Mouse (Mus musculus) frontal cortex, adult 2 months (tissue): ENCODE results near the gene Exoc3l. TPM values are rescaled to one million over a fixed set of nuclear protein-coding genes. Genes with fewer than 3 reads are reported as not detected.
"Not testable (repeated sequence)": the region's sequence is repeated elsewhere in the genome, so short reads cannot be mapped to it uniquely, and the experiment has no call there.

ENCODE experiments used
- DNase-seq, 2 experiments: peaks; one replicate each; pipeline ENCODE4 v3.0.0; 2022; ENCODE audit warnings: low spot score in 1 of 2; ENCODE audit errors: extremely low spot score in 1 of 2
- polyA plus RNA-seq: library from polyadenylated mRNA; depleted of rRNA; stranded (reverse); fragments of >200 nt; gene quantifications from 2 replicates; pipeline ENCODE4 v1.2.3, GENCODE M21; 2012

Gene Exoc3l
- polyA plus RNA-seq, 1 experiment = 2.4 TPM

- DNase-seq = no peak
Observed at GRCm38 (mm10) chr8:105294776-105295175, 1.1 kb downstream of the Exoc3l start.

DNA sequence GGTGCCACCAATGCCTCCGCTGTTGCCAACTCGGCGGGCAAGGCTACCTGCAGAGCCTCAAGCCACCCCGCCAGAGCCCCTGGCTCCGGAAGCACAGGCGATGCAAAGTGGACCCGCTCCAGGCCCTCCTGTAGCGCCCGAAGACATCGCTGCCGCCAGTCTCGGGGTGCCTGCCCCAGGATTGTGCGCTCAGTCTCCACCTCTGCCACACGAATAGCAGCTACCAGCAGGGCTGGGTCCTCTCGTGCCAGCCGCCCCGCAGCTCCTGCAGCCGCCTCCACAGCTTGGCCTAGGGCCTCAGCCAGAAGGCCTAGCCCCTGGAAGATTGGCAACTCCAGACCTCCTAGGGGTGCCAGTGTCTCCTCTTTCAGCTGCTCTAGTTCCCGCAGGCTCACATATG, 2.5 kb downstream of the Exoc3l start:
- no peak for DNase-seq

DNA sequence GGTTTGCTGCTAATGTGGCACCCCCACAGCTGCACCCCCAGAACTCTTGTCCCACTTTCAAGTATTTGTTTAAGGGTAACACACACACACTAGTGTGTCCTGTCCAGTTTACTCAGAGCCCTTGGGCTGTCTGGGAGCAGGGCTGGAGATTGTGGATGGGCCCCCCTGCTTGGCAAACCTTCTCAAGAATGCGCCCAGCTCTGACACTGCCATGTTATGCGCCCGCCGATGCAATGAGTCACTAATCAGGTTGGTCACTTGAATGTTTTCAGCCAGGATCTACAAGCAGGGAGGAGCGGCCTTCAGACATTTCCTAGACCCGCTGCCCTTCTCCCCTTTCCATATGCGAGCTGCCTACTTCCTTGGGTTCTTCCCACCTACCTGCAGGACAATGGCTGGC, 3.4 kb downstream of the Exoc3l start:
- DNase-seq = no peak

DNA sequence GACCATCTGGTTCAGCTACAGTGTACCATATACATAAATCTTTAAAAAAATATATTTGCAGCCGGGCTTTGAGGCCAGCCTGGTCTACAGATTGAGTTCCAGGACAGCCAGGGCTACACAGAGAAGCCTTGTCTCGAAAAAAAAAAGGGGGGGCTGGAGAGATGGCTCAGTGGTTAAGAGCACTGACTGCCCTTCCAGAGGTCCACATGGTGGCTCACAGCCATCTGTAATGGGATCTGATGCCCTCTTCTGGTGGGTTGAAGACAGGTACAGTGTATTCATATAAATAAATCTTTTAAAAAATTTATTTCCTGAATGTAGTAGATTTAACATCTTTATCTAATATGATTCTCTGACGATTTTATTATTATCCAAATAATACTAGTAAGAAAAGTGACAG, 4.1 kb downstream of the Exoc3l start:
- DNase-seq = not testable (repeated sequence)

- DNase-seq = not testable (repeated sequence)
Observed at GRCm38 (mm10) chr8:105291364-105291763, 4.5 kb downstream of the Exoc3l start.

DNA sequence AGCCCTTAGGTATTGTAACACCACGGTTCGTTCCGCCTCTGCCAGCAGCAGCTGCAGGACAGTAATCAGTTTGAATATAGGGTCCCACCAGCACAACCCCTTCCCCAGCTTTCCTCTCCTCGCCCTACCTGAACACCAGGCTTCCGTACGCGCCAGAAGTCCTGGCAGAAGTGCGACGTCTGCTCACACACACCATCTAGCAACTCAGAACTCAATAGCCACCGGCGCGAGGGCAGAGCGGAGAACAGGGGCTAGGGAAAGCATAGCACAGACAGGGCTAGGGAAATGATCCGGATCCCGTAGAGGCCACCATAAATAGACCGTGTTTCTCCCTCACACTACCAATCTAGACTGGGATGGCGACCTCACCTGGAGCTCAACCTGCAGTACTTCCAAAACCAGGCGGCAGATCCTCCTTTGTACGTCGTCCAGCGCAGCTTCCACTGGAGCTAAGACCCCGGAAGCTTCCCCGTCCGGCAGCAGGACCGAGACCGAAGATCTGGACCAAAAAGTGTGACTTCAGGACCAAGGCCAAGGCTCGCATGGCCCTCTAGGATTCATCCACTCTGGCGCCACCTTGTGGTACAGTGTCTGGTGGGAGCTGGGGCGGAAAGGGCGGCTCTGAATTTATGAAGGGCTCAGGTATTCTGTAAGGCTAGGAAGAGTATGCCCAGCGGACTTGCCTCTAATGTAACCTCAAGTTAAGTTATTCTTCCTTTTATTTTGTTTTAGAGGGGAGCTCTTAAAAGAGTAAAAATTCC, 5.2 kb downstream of the Exoc3l start:
- peak in 1 of 2 experiments; percentile 86 for DNase-seq

GRCm38 (mm10) chr8:105289805-105290460, 6.0 kb downstream of the Exoc3l start, which contains the start of gene 4931428F04Rik:
Gene 4931428F04Rik (minus strand): TSS chr8:105289864.
- DNase-seq = no peak

GRCm38 (mm10) chr8:105288958-105289732, 6.8 kb downstream of the Exoc3l start:
- peak; percentile 90 to 95 for DNase-seq

DNA sequence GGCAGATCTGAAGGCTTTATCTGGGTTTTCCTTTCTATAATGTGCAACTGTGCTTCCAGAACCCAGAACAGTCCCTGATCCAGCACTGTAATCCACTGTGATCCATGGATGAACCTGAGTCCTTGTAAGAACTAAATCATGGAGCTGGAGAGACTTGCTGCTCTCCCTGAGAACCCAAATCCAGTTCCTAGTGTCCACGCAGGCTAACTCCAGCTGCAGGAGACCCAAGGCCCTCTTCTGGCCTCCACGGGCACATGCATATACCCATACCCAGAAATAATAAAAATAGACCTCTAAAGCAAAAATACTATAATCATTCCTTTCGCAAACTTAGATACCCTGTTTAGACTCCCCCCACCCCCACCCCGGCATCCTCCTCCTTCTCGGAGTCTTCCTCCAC, 7.7 kb downstream of the Exoc3l start:
- no peak for DNase-seq

DNA sequence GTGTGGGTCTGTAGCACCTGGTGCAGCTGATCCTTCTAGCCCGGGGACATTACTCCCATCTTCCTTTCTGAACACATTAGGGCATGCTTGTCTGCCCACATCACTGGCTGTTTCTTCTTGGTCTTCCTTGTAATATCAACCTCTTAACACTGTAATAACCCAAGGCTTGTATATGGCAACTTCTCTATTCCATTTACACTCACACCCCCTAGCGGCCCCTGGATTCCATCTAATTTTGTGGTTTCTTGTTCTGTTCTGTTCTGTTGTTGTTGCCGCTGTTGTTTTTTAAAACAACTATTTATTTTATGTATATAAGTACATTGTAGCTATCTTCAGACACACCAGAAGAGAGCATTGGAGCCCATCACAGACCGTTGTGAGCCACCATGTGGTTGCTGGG, 9.0 kb downstream of the Exoc3l start:
- no peak for DNase-seq

GRCm38 (mm10) chr8:105285514-105285913, 10.4 kb downstream of the Exoc3l start:
- DNase-seq = no peak

DNA sequence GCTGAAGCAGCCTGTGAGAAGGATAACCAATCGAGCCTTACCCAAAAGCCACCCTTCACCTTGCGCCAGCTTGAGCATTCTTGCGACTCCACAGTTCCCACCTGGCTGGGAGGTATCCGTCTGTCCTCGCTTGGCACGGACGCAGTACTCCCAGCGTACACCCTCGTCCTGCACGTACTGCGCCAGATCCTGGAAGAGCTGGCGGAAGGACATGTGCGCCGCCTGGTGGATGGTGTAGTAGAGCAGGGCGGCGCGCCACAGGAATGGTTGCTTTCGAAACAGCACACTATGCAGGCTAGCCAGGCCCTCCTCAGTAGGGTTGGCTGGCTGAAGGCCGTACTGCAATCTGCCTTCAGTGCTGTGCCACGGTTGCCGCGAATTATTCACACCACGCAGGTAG, 12.8 kb downstream of the Exoc3l start:
- DNase-seq = no peak

- DNase-seq = no peak
Observed at GRCm38 (mm10) chr8:105282239-105282638, 13.7 kb downstream of the Exoc3l start.

- no peak for DNase-seq
Observed at GRCm38 (mm10) chr8:105281821-105282220, 14.1 kb downstream of the Exoc3l start.

GRCm38 (mm10) chr8:105280567-105280966, 15.3 kb downstream of the Exoc3l start:
- DNase-seq = no peak

GRCm38 (mm10) chr8:105278911-105279334, 17.0 kb downstream of the Exoc3l start:
- DNase-seq = peak; percentile 76 to 92

GRCm38 (mm10) chr8:105276292-105277120, 19.4 kb downstream of the Exoc3l start:
- DNase-seq = no peak

GRCm38 (mm10) chr8:105275840-105276239, 20.1 kb downstream of the Exoc3l start, which contains the start of gene Nol3:
Gene Nol3 (plus strand): TSS chr8:105276140.
- DNase-seq = no peak

- DNase-seq = no peak
Observed at GRCm38 (mm10) chr8:105275387-105275786, 20.5 kb downstream of the Exoc3l start.

GRCm38 (mm10) chr8:105270916-105271186, 25.1 kb downstream of the Exoc3l start:
- no peak for DNase-seq
